Mouse (Mus musculus) yolk sac, embryonic 10.5 days (tissue): ENCODE data around the gene Tbce.
A peak's percentile ranks its signal among the peaks of the same experiment; 100 is the strongest.
"Not testable (repeated sequence)": the region's sequence is repeated elsewhere in the genome, so short reads cannot be mapped to it uniquely, and the experiment has no call there.

Source experiments
- DNase-seq: peaks from one replicate; pipeline ENCODE4 v3.0.0-alpha.2; 2017; ENCODE audit warnings: low spot score

Gene Tbce

DNA sequence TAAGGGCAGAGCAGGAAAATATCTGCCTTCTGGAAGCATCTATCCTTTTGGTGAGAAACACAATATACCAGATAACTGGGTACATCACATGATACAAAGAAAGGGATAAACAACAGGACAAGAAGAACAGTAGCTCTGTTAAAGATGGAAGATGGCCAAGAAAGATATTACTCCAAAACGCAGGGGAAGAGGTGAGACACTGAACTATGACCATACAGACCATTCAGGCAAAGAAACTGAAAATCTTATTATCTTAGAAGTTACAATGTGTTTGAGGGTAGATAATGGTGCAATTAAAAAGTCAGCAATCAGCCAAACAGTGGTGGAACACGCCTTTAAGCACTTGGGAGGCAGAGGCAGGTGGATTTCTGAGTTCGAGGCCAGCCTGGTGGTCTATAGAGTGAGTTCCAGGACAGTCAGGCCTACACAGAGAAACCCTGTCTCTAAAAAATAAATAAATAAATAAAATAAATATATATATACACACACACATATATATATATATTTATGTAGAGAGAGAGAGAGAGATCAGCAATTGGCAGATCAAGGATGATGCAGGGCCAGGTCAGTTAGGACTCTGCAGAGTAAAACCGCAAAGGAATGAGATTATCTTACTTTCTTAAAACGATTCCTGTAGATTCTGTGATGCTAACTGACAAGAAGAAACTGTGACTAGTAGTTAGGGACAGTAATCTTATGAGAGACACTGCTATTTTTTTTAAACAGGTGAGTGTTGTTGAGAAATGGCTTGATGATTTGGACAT is 5.9 kb downstream of the Tbce start:
- no peak for DNase-seq

DNA sequence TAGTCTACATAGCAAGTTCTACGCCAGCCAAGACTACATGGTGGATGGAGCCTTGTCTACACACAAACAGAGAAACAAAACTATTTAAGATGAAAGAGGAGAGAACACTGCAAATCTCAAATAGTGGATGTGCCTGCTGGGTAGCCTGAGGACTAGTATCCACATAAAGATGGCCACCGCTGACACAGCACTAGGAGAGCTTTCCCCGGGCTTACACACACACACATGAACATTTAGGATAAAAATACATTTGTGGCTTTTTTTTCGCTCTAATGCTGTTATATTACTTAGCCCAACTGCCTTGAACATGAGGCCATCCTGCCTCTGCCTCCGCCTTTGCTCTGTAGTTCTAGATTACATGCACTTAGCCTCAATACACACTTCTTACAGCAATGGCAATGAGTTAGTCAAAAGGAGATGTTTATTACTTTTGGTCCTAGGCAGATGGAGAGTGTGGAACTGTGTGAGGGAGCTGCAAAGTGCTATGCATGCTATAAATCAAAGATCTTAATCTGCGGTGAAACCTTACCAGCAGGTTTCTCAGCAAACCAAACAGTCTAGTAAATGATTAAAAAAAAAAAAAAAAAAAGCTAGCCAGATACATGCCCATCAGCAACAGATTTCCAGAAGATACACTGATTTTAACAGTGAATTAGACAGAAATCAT is 13.2 kb downstream of the Tbce start:
- no peak for DNase-seq

DNA sequence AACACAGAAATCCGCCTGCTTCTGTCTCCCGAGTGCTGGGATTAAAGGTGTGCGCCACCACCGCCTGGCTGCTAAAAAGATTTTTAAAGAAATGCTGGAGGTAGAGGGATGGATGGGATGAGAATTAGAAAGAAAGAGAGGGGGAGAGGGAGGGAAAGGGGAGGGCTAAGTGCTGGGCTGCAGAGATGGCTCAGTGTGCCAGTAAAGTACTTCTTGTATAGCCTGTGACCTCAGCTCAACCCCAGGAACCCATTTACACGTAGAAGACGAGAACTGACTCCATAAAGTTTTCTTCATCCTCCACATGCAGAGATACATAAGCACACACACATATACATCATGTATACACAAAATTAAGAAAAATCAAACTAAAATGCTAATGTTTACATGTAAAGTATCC is 13.9 kb downstream of the Tbce start:
- DNase-seq, result no peak

DNA sequence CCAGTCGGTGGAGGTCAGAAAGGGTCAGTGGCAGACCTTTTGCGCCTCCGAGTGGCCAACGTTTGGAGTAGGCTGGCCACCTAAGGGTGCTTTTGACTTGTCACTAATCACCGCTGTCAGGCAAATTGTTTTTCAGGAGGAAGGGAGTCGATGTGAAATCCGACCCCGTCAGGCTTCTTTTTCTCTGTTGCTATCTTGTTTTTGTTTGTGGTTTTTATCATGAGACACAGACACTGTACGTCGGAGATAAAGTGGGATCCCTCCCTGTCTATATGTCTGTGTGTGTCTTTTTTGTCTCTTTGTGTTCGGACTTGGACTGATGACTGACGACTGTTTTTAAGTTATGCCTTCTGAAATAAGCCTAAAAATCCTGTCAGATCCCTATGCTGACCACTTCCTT is 18.0 kb downstream of the Tbce start:
- DNase-seq, result not testable (repeated sequence)

DNA sequence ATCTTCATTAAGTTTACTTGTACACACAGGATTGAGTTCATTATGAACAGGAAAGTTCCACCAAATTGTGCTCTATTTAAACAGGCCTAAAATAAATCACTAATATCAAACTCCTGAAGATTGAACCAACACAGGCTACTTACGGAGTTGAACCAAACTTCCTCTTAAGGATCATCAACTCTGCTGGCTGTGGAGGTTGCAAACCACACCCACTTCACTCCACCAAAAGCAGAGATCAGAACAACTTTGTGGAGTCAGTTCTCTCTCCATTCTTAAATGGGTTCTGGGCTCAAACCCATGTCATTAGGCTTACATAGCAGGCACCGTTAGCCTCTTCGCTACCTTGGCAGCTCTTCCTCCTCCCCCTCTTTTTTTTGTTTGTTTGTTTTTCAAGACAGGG is 20.6 kb downstream of the Tbce start:
- no peak for DNase-seq

DNA sequence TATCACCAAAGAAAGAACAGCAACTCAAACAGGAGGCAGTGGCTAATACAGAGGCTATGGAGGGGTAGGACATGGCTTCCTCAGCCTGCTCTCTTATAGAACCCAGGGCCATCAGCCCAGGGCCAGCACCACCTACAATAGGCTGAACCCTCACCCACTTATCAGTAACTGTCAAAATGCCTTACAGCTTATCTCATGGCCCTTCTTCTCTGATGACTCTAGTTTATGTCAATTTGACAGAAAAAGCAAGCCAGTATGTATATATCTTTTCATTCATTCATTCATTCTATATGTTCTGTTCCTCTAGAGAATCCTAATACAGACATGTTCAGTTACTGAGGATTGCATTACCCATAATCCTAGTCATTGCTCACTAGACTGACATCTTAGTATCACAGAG is 21.2 kb downstream of the Tbce start:
- no peak for DNase-seq

DNA sequence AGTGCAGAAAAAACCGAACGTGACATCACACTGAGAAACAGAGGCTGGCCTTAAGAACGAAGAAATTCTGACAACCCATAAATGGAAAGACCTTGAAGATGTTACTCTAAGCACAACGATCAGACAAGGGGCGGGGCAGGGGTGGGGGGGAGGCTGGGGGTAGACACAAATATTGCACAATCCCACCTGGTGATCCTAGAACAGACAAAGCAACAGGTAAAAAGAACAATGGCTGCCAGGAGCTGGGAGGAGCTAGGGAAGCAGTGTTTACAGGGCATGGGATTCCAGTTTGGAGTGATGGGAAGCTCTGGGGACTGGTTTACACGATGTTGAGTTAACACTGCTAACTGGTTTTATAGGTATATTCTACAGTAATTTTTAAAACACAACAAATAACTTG is 23.8 kb downstream of the Tbce start:
- DNase-seq, result peak; percentile 55

DNA sequence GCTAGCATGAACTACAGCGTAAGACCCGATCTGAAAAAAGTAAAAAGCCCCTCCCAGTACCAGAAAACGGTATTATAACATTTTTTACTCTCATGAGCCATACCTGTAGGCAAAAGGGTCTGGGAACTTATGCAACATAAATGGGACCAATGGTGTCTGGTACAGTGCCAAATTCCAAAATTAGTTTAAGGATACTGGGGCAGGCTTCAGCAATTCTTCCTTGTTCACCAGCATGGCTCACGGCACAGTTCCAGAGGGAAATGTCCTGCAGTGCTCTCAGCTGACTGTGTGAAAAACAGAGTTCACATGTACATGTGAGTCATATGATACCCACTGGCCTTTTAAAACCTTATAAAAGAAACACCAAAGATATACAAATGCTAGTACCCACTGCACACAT is 24.9 kb downstream of the Tbce start:
- DNase-seq, result no peak

DNA sequence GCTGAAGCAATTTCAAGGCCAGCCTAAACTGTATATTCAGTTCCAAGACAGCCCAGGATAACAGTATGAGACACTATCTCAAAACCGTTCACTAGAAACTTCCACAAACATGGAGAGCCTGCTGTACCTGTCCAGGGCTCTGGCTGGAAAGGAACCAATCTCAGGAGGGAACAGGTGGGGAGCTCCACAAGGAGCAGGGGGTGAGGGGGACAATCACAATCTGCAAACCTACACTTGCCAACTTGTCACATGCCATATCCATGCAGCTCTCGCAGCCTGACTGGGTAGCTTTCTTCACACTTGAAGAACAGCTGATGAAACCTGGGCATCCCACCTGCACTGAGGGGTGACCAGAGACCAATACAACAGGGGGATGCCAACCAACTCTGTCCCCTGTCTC is 25.4 kb downstream of the Tbce start:
- no peak for DNase-seq

DNA sequence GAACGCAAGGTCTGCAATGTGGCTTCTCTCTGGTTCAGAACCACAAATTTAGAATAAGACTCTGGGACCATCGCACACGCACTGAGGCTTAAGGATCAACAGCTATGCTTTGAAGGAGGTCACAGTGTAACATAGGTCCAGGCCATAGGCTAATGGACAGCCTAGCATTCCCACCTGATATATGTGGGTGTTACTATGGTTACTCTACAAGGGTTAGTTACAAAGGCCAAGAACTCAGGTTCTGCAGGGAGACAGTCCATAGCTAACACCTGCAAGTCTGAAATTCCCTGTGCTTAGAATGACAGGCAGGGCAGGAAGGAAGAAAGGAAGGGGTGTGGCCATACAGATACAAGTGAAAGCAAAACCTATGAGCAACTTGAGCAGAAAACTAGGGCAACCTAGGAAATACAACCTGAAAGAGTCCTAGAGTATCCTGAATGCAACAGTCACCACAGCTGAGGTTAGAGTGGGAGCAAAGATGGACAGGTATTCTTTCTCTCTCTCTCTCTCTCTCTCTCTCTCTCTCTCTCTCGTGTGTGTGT is 27.9 kb downstream of the Tbce start:
- no peak for DNase-seq

DNA sequence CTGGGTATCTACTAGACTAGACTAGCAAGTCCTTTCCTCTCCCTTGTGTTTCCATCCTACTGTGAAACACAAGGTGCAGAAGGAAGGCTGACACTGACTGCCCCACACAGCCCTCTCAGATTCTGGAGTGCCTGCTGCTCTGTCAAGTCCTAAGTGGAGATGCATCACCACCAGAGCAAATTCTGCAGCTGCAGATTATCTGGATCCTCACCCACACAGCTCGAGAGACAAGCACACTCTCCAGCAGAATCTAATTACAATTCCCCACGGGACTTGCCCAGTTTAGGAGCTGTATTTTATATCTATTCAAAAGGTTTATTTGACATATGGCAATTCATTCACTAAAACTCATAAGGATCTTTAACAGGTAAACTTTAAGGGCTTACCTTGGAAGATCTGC is 33.4 kb downstream of the Tbce start:
- DNase-seq, result no peak

DNA sequence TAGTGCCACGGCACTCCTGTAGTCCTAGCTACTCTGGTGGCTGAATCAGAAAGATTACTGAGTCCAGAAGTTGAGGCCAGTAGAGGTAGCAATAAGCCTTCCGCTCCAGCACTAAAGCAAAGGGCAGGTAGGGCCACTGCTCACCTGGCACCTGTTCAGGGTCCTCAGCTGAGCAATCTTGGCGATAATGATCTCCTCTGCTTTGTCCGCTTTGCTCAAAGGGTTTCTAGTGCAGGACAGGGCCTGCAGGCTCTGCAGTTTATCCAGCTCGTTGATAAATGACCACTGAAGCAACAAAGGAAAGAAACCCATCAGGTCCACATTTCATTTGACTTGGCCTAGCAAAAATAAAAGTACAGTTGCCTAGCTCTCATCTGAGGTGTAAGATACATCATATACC is 34.4 kb downstream of the Tbce start:
- no peak for DNase-seq

DNA sequence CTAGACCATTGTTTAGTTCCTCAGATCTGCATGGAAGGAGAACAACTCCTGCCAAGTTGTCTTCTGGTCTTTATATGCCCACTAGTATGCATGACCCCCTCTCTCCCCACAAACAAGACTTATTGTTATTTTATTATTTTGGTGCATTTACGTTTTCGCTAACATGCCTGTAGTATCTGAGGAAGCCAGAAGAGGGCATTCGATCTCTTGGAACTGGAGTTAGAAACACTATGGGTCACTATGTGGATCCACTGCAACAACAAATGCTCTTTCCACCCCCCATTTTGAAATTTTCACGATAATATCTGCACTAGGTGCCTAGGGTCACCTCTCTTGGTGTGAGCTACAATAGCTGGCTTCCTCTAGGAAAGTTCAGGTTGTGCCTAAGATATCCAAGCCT is 35.4 kb downstream of the Tbce start:
- no peak for DNase-seq

DNA sequence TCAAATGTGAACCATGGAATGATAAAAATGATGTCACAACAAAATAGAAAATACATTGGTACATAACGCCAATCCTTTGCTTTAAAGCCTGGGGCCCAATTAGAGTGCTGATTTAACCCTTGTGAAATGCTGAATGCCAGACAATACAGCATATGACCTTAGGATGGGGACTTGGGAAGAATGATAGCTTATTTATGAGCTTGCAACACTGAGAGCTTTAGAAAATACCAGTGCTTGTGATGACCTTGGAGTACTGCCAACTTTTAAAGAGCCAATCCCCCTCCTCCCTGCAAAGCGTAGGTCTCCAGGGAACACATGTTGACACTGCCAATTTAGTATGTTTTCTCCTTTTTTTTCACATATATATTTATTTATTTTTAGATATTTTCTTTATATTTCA is 36.7 kb downstream of the Tbce start:
- DNase-seq, result no peak

DNA sequence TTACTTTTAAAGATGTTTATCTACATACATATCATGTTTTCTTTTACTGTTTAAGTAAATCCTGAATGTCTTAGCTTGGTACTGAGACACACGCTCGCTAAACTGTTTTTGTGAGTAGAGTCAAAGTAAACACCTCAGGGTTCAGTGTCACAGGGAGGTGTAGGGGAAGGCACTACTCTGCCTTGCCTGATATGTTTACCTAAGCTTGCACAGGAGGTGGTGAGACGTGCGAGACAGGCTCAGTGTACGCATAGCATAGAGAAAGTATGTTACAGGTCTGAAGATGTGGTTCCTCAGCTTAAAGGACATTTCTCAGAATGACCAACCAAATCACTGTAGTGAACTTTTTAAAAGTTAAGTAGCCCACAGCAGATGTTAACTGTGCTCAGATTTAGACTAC is 42.0 kb downstream of the Tbce start:
- DNase-seq, result peak; percentile 18

DNA sequence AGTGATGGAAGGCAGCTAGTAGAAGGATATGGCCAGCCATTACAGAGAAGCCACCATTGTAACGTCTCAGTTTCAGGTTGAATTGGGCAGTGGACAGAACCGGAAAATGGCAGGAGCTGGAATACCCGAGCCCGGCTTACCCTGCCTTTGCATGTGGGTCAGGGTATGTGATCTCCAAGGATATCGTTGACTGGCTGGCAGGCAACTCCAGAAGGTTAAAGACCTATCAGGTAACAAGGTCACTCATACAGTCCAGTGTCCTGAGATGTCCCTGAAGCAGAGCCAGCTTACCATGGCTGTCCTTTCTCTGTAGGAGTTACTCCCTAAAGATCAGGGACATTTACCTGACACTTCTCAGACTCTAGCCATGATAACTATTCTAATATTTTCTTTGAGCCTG is 44.4 kb downstream of the Tbce start:
- no peak for DNase-seq

DNA sequence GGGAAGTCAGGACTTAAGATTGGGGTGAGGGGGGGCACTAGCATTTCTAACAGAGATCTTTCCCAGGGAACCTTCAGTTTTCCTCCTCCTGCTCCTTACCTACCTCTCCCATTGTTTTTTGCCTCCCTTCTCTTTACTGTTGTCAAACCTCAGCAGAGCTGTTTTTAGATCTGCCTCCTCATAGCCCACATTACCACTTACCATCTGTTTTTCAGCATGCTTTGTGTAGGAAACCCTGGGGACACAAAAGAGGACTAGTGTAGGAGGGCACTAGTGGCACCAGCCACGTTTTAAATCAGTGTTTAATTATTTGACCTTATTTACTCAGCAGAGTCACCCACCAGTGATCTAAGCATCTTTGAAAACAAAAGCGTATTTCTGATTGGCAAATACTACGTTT is 46.4 kb downstream of the Tbce start:
- no peak for DNase-seq

DNA sequence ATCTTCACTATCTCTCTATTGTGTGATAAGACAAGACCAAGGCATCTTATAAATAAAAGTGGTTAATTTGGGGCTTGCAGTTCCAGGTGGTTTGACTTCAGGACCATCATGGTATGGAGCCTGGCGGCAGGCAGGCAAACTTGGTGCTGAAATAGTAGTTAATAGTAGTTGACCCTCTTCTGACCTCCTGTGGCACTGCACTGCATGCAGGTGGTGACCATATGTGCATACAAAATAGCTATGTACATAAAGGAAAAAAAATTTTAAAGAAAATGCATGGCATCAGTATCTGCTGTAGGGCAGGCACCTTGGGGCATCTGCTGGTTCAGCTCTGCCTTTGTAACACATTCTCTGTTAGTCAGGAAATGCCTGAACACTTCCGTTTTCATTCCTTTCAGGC is 49.0 kb downstream of the Tbce start:
- no peak for DNase-seq

DNA sequence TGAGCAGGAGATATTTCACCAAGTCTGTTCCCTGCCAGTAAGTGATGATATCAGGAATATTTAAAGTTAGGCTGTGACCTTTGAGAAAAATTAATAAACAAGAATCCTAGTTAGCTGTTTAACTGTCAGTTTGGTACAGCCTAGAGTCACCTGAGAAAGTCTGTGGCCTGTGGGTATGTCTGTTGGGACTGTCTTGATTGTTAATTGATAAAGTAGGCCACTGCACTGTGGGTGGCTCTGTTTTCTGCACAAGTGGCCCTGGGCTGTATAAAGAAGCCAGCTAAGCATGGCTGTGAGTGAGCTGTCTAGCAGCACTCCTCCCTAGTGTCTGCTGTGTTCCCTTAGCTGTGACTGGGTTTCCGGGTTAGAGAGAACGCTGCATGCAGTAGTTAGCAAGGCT is 50.3 kb downstream of the Tbce start:
- no peak for DNase-seq

DNA sequence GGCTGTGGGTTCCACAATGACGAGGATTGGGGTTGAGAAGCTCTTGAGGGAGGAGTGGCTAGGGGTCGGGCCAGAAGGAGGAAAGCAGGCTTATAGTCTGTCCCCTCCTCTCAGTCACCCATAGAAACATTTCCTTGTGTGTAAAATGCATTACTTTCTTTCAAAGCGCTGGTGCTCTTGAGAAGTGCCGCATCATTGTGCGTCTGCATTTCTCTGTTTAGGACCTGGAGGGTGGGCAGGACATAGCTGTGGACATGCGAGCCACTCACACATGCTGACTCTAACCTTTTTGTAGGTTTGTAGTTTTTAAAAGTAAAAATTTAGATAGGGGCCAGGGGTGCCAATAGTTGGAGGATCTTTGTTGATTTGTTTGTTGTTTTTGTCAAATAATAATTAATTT is 55.9 kb downstream of the Tbce start:
- DNase-seq, result no peak

DNA sequence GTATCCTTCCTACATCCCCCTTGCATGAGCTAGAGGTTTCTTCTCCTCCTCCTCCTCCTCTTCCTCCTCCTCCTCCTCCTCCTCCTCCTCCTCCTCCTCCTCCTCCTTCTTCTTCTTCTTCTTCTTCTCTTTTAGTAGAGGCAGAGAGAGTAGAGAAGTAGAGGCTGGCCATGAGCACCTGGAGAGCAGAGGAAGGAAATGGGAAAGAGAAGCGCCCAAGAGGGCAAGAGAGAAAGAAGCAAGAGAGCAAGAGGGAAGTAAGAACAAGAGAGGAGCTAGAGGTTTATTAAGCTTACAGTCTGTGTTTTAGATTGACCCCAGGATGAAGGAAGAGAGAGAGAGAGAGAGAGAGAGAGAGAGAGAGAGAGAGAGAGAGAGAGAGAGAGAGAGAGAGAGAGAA is 57.6 kb downstream of the Tbce start:
- not testable (repeated sequence) for DNase-seq

DNA sequence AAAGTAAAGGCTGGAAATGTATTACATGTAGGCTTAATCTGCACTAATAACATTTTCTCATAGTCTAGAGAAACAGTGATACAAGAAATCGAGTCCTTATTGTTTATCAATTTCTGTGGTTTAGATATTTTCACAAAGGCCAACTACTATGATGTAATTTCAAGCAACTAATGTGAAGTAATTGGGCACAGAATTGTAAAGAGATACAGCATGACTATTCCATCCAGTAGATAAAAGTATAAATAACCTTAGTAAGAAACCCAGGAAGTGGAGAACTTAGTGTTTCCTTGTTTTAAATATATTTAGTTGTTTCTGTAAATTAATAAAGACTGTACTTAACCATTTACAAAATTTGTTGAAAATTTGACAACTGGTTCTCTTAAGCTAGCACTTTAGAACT is 69.6 kb downstream of the Tbce start:
- no peak for DNase-seq

DNA sequence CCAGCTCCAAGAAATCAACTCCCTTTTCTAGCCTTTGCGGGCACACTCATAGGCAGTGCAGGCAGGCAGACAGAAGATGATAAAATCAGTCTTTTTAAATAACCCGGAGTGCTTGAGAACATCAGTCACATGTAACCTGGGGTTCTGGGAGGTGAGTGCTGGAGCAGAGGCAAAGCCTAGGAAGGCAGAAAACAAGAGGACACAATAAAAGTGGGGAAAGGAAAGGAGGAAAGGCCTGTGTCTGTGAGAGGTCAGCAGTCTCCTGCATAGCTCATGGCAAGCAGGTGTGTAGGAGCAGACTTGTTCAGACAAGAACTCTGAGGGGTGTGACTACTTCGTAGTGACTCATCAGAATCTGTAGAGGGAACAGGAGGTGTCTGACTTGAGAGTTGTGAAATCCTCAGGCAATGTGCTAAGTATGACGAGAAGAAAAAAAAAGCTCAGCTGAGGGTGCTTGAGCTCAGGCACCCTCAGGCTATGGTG is 70.8 kb downstream of the Tbce start:
- DNase-seq, result peak; percentile 58

DNA sequence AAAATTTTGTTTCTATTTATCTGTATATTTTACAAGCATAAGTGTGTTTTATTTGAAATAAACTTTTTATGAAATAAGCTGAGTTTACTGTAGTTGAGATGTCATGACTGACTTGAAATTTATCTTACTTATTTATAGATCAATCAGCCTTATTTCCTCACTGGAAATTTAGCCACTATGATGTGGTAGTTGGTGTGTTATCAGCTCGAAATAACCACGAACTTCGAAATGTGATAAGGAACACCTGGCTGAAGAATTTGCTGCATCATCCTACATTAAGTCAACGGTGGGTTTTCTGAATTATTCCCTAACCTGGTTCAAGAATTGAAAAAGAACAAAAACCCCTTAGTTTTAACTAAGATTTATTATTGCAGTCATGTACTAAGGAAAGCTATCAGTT is 73.3 kb downstream of the Tbce start:
- DNase-seq, result no peak
